Mouse (Mus musculus) spleen, adult 2 months (tissue): ENCODE results near the gene Hoxb7.

Experiments used
- CTCF ChIP-seq: fragments of 200-500 bp; IDR thresholded peaks from 2 replicates; pipeline ENCODE4 v1.5.1; 2011; ENCODE audit warnings: mild to moderate bottlenecking, inconsistent platforms; ENCODE audit not compliant: insufficient read depth, insufficient read length, insufficient replicate concordance; ENCODE audit errors: extremely low read depth
- POLR2A ChIP-seq: fragments of 200-500 bp; IDR thresholded peaks from 2 replicates; pipeline ENCODE4 v1.6.1; 2011; ENCODE audit warnings: low read depth, low read length, inconsistent platforms

GRCm38 (mm10) chr11:96327122-96327521 lies 40.7 kb downstream of the Hoxb7 start:
- no peak for TF ChIP-seq CTCF
- TF ChIP-seq POLR2A: no peak
